ENCODE assay signal across 9 mouse cellular contexts in genomic region chr13:106998671-106999070, GRCm38 (mm10). TPM values are rescaled to one million over a fixed set of nuclear protein-coding genes. Genes with fewer than 3 reads are reported as not detected.
DNase-seq lines count a peak whose midpoint lies in the region; ATAC-seq and TF ChIP-seq lines count a peak whose summit lies in the region.
"Had no signal": no experiment of that assay in that cellular context is flagged by ENCODE, and none has a peak within 500 bp of the region (broad histone marks: within the 10 kb centered on the region; RNA-seq: fewer than 3 reads in every experiment).

No protein-coding gene starts in this region.

- no peaks in the 10 kb centered on the region for H3K36me3 ChIP-seq in liver, adult 2 months (ENCODE audit: control insufficient read depth, insufficient read depth, low read length)
- no peaks in the 10 kb centered on the region for H3K36me3 ChIP-seq in neural tube, embryonic 15.5 days

- peaks cover 26% of the 10 kb centered on the region for H3K79me2 ChIP-seq in liver, adult 2 months (ENCODE audit: control insufficient read depth, insufficient read depth, low read length)

- no peak for TF ChIP-seq CTCF in bone marrow, adult 2 months (IDR thresholded peaks at IDR 0.05; ENCODE audit: control insufficient read depth, insufficient read depth, low read length)
- TF ChIP-seq CTCF in liver, adult 2 months (IDR thresholded peaks at IDR 0.05; ENCODE audit: low read depth, low read length) = no peak

- H3K4me3 ChIP-seq in bone marrow, adult 2 months (replicated peaks; ENCODE audit: control insufficient read depth, low read depth, low read length) = no peak overlapping the region
- H3K4me3 ChIP-seq in liver, adult 2 months (ENCODE audit: insufficient read depth, low read depth, low read length) = no peak overlapping the region
- no peak overlapping the region for H3K4me3 ChIP-seq in neural tube, embryonic 15.5 days (replicated peaks)

- H3K27ac ChIP-seq in bone marrow, adult 2 months (ENCODE audit: control insufficient read depth, insufficient read depth, low read depth, low read length, poor library complexity) = peak overlapping the region; percentile 81
- H3K27ac ChIP-seq in liver, adult 2 months (replicated peaks; ENCODE audit: insufficient read depth, low read depth, low read length) = no peak overlapping the region
- no peak overlapping the region for H3K27ac ChIP-seq in neural tube, embryonic 15.5 days (replicated peaks)
- H3K27ac ChIP-seq: hindbrain, embryonic 14.5 days had no signal

- no peak for TF ChIP-seq POLR2A in bone marrow, adult 2 months (IDR thresholded peaks at IDR 0.05; ENCODE audit: borderline replicate concordance, control insufficient read depth, low read depth, low read length)
- TF ChIP-seq POLR2A in liver, adult 2 months (IDR thresholded peaks at IDR 0.05; ENCODE audit: extremely low read depth, insufficient read depth, low read length) = no peak

- no peak overlapping the region for H3K9ac ChIP-seq in liver, adult 2 months (ENCODE audit: low read depth, low read length)
- H3K9ac ChIP-seq in neural tube, embryonic 15.5 days (replicated peaks) = no peak overlapping the region
- H3K9ac ChIP-seq: hindbrain, embryonic 14.5 days had no signal

- peak; percentile 38 for DNase-seq in liver, adult 2 months (ENCODE audit: extremely low read depth, low read depth, low spot score)
- peak; percentile 23 for DNase-seq in skeletal muscle tissue, adult 2 months (ENCODE audit: low read depth, low spot score)
- no peak for DNase-seq in layer of hippocampus, postnatal 25 days (ENCODE audit: extremely low spot score in 1 of 2, low spot score in 1 of 2)
- DNase-seq in gastrocnemius, adult 18-20 months (ENCODE audit: low spot score) = no peak
- no peak for DNase-seq in layer of hippocampus, adult 11-12 months (ENCODE audit: low spot score)

- no peaks in the 10 kb centered on the region for H3K9me3 ChIP-seq in neural tube, embryonic 15.5 days (replicated peaks)

- ATAC-seq in CD4-positive, CD25-positive, alpha-beta regulatory T cell, adult 4 months = peak; percentile 89
- ATAC-seq in neural tube, embryonic 15.5 days (ENCODE audit: low FRiP score) = no peak

- no peaks in the 10 kb centered on the region for H3K27me3 ChIP-seq in liver, adult 2 months (ENCODE audit: control insufficient read depth, insufficient read depth, low read length)
- H3K27me3 ChIP-seq in neural tube, embryonic 15.5 days (replicated peaks) = no peaks in the 10 kb centered on the region

- WGBS in bone marrow, adult 2 months = 7% methylated on average over 5 of the region's 5 CpGs
- WGBS in liver, adult 2 months = 74% methylated on average over 5 of the region's 5 CpGs
- WGBS in neural tube, embryonic 15.5 days = 90% methylated on average over 5 of the region's 5 CpGs

- peaks cover 7% of the 10 kb centered on the region for H3K4me1 ChIP-seq in bone marrow, adult 2 months (ENCODE audit: control insufficient read depth, insufficient read depth, low read length)
- peaks cover 3% of the 10 kb centered on the region; the same call in 1 of the 2 replicates for H3K4me1 ChIP-seq in liver, adult 2 months (ENCODE audit: control insufficient read depth, insufficient read depth, low read length)
- peaks cover 5% of the 10 kb centered on the region; the same call in 1 of the 2 replicates for H3K4me1 ChIP-seq in neural tube, embryonic 15.5 days

- no peak overlapping the region for H3K4me2 ChIP-seq in neural tube, embryonic 15.5 days
- H3K4me2 ChIP-seq: hindbrain, embryonic 14.5 days had no signal

RNA-seq across cellular contexts. Expression of gene Kif2a, which starts 23.3 kb away (rescaled TPM):
- 10 to 100 TPM; 11.0 to 15.2 TPM for polyA plus RNA-seq in CD4-positive, CD25-positive, alpha-beta regulatory T cell, adult 4 months (2017; shearing (Covaris generic))
- 39.5 and 70.7 TPM in 2 replicates for polyA plus RNA-seq in bone marrow, adult 2 months (2011; ENCODE audit: insufficient read depth, insufficient read length, low replicate concordance, missing spikeins)
- 5.3 and 5.4 TPM in 2 replicates for total RNA-seq in liver, adult 2 months (2014; rRNA removed)
- polyA plus RNA-seq in liver, adult 2 months (2012; rRNA removed) = 0.42 and 0.67 TPM in 2 replicates
- total RNA-seq in layer of hippocampus, postnatal 25 days (2021) = 100 to 1,000 TPM; 116 to 128 TPM
- polyA plus RNA-seq in neural tube, embryonic 15.5 days (2015; fragmentation: Nextera tagmentation; extraction: Ambion mirVana) = 48.6 and 79.7 TPM in 2 replicates
- total RNA-seq in gastrocnemius, adult 18-20 months (2021) = 10 to 100 TPM; 29.2 to 33.3 TPM

RNA-seq across cellular contexts. Expression of gene Dimt1, which starts 51.7 kb away (rescaled TPM):
- 10 to 100 TPM; 27.8 to 30.3 TPM for polyA plus RNA-seq in CD4-positive, CD25-positive, alpha-beta regulatory T cell, adult 4 months (2017; shearing (Covaris generic))
- 2.0 and 8.5 TPM in 2 replicates for polyA plus RNA-seq in bone marrow, adult 2 months (2011; ENCODE audit: insufficient read depth, insufficient read length, low replicate concordance, missing spikeins)
- total RNA-seq in liver, adult 2 months (2014; rRNA removed) = 3.4 and 4.0 TPM in 2 replicates
- 1.3 and 4.4 TPM in 2 replicates for polyA plus RNA-seq in liver, adult 2 months (2012; rRNA removed)
- 10 to 100 TPM; 19.5 to 25.0 TPM for total RNA-seq in layer of hippocampus, postnatal 25 days (2021)
- polyA plus RNA-seq in neural tube, embryonic 15.5 days (2015; fragmentation: Nextera tagmentation; extraction: Ambion mirVana) = 37.5 and 39.8 TPM in 2 replicates
- total RNA-seq in gastrocnemius, adult 18-20 months (2021) = 1 to 10 TPM; 6.6 TPM

Comparison
In these comparisons a context has a peak if more than half of its experiments do, and no peak if none do; other contexts are left out.
1. DNase-seq: peak in liver, adult 2 months (single experiment) and skeletal muscle tissue, adult 2 months (single experiment); none in layer of hippocampus, postnatal 25 days (0 of 2), gastrocnemius, adult 18-20 months (single experiment) and layer of hippocampus, adult 11-12 months (single experiment).